Mouse (Mus musculus) heart, embryonic 15.5 days (tissue): ENCODE measurements at regions not wholly inside any gene's neighbourhood (a gene's known extent, or its start where the extent isn't known, plus 50 kb on each side); places are given as distances from the start of the nearest gene placed in this dataset.

Experiments
- ATAC-seq: fragments of 200-750 bp; cut with Nextera tagmentation; replicated peaks from 2 replicates; pipeline ENCODE4 v1.8.0; 2017; ENCODE audit warnings: low read depth, moderate TSS enrichment; ENCODE audit not compliant: insufficient number of reproducible peaks, insufficient read depth, low FRiP score
- H3K27ac ChIP-seq: fragments of 300-500 bp; sonication (generic); 2 replicates; pipeline ENCODE4 v1.5.1; 2015; ENCODE audit warnings: mild to moderate bottlenecking, inconsistent platforms
- H3K27me3 ChIP-seq: fragments of 300-500 bp; sonication (generic); 2 replicates; pipeline ENCODE4 v1.6.1; 2015; ENCODE audit warnings: inconsistent platforms
- H3K36me3 ChIP-seq: fragments of 300-500 bp; sonication (generic); 2 replicates; pipeline ENCODE4 v1.6.1; 2015; ENCODE audit warnings: mild to moderate bottlenecking, inconsistent platforms
- H3K4me1 ChIP-seq: fragments of 300-500 bp; sonication (generic); replicated peaks from 2 replicates; pipeline ENCODE4 v1.6.1; 2015; ENCODE audit warnings: inconsistent platforms
- H3K4me2 ChIP-seq: fragments of 300-500 bp; sonication (generic); 2 replicates; pipeline ENCODE4 v1.6.1; 2015; ENCODE audit warnings: inconsistent platforms, mild to moderate bottlenecking, moderate library complexity
- H3K4me3 ChIP-seq: fragments of 300-500 bp; sonication (generic); 2 replicates; pipeline ENCODE4 v1.5.1; 2015; ENCODE audit warnings: mild to moderate bottlenecking, inconsistent platforms
- H3K9ac ChIP-seq: fragments of 300-500 bp; sonication (generic); 2 replicates; pipeline ENCODE4 v1.6.1; 2015; ENCODE audit warnings: mild to moderate bottlenecking, inconsistent platforms
- H3K9me3 ChIP-seq: fragments of 300-500 bp; sonication (generic); replicated peaks from 2 replicates; pipeline ENCODE4 v1.6.1; 2016; ENCODE audit warnings: inconsistent platforms
- WGBS: fragments of 180-500 bp; shearing (Covaris S2); methylation state at CpG from one replicate; pipeline ENCODE4 v1.1.7; 2015; ENCODE audit warnings: mixed read lengths; 5-methylcytosine and 5-hydroxymethylcytosine counted together

GRCm38 (mm10) chr17:94424811-94425210 lies 325.0 kb downstream of the Mettl4 start:
- Histone ChIP-seq H3K9ac (no peak overlapping the region), H3K27ac (no peak overlapping the region), H3K27me3 (no peaks in the 10 kb centered on the region), H3K9me3 (no peaks in the 10 kb centered on the region), H3K4me2 (no peak overlapping the region), H3K4me3 (no peak overlapping the region), H3K4me1 (no peaks in the 10 kb centered on the region), H3K36me3 (no peaks in the 10 kb centered on the region)
- no peak for ATAC-seq
- 48% methylated on average over 2 of the region's 2 CpGs for WGBS

- H3K36me3 ChIP-seq = no peaks in the 10 kb centered on the region
- WGBS = 84% methylated on average over 2 of the region's 2 CpGs
- H3K4me3 ChIP-seq = no peak overlapping the region
- no peaks in the 10 kb centered on the region for H3K9me3 ChIP-seq
- no peak overlapping the region for H3K4me2 ChIP-seq
- H3K27me3 ChIP-seq = no peaks in the 10 kb centered on the region
- ATAC-seq = no peak
- H3K4me1 ChIP-seq = no peaks in the 10 kb centered on the region
- H3K27ac ChIP-seq = no peak overlapping the region
- H3K9ac ChIP-seq = no peak overlapping the region
Observed at GRCm38 (mm10) chr17:94382993-94383392, 366.8 kb downstream of the Mettl4 start.

DNA sequence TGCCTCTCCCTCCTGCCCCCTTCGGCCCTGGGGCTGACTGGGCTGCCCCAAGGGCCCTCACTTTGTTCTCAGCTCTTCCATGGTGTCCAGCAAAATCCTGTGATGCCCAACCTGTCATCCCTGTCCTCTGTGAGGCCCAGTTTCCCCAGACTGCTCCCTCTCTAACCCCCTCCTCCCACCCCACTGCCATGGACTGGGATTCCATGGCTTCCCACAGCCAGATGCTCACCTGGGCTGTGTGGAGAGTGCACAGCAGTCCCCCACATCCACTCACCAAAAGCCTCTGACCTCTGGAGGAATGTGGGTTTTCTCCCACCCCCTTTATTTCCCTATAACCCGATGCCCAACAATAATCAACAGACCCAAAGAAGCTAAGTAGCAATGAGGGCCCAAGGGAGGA lies 414.1 kb downstream of the Mettl4 start:
- Histone ChIP-seq H3K9ac (no peak overlapping the region), H3K4me2 (no peak overlapping the region), H3K36me3 (no peaks in the 10 kb centered on the region), H3K4me3 (no peak overlapping the region), H3K4me1 (no peaks in the 10 kb centered on the region), H3K27me3 (no peaks in the 10 kb centered on the region), H3K27ac (no peak overlapping the region), H3K9me3 (no peaks in the 10 kb centered on the region)
- WGBS = 63% methylated on average over 2 of the region's 2 CpGs
- no peak for ATAC-seq

GRCm38 (mm10) chr17:94326179-94326578 lies 423.6 kb downstream of the Mettl4 start:
- H3K27me3 ChIP-seq = no peaks in the 10 kb centered on the region
- H3K36me3 ChIP-seq = no peaks in the 10 kb centered on the region
- H3K4me1 ChIP-seq = no peaks in the 10 kb centered on the region
- H3K9ac ChIP-seq = no peak overlapping the region
- no peak overlapping the region for H3K4me3 ChIP-seq
- no peaks in the 10 kb centered on the region for H3K9me3 ChIP-seq
- WGBS = 61% methylated on average over 2 of the region's 2 CpGs
- no peak overlapping the region for H3K4me2 ChIP-seq
- no peak overlapping the region for H3K27ac ChIP-seq
- ATAC-seq = no peak

GRCm38 (mm10) chr17:94291221-94291620 lies 458.6 kb downstream of the Mettl4 start:
- Histone ChIP-seq H3K4me2 (no peak overlapping the region), H3K27me3 (no peaks in the 10 kb centered on the region), H3K4me1 (no peaks in the 10 kb centered on the region), H3K36me3 (no peaks in the 10 kb centered on the region), H3K9me3 (no peaks in the 10 kb centered on the region), H3K27ac (no peak overlapping the region), H3K9ac (no peak overlapping the region), H3K4me3 (no peak overlapping the region)
- 91% methylated on average over 3 of the region's 3 CpGs for WGBS
- no peak for ATAC-seq

DNA sequence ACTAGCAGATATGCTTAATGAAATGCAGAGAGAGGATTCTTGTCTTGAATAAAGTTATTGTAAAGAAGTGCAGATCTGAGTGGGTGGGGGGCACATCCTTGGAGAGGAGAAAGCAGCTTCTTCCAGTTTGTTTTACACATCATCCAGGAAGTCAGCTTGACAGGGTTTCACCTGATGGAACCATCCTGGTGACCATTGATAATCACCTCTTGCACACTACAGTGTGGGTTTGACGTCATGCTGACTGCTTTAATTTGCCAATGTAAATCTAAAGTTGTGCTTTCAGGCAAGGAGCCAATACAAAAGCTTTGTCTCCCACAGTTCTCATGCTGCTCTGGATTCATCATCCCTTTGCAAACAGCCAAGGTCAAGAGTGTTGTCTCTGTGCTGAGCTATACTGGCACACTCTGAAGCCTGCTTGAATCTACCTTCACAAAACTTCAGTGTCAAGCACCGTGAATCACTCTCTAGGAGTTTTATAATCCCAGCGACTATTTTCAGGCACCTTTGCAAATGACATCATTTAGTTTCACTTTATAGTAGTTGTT lies 462.1 kb downstream of the Mettl4 start:
- ATAC-seq = peak; percentile 53; the same call in 1 of the 2 replicates
- 45% methylated on average over 3 of the region's 3 CpGs for WGBS
- H3K36me3 ChIP-seq = no peaks in the 10 kb centered on the region
- no peak overlapping the region for H3K4me2 ChIP-seq
- no peak overlapping the region for H3K4me3 ChIP-seq
- H3K9me3 ChIP-seq = no peaks in the 10 kb centered on the region
- no peak overlapping the region for H3K9ac ChIP-seq
- no peaks in the 10 kb centered on the region for H3K27me3 ChIP-seq
- H3K4me1 ChIP-seq = no peaks in the 10 kb centered on the region
- H3K27ac ChIP-seq = no peak overlapping the region

GRCm38 (mm10) chr17:94276851-94277250 lies 473.0 kb downstream of the Mettl4 start:
- H3K36me3 ChIP-seq = no peaks in the 10 kb centered on the region
- ATAC-seq = no peak
- H3K4me3 ChIP-seq = no peak overlapping the region
- no peak overlapping the region for H3K9ac ChIP-seq
- H3K4me2 ChIP-seq = no peak overlapping the region
- H3K27ac ChIP-seq = no peak overlapping the region
- no peaks in the 10 kb centered on the region for H3K4me1 ChIP-seq
- H3K9me3 ChIP-seq = no peaks in the 10 kb centered on the region
- no peaks in the 10 kb centered on the region for H3K27me3 ChIP-seq

DNA sequence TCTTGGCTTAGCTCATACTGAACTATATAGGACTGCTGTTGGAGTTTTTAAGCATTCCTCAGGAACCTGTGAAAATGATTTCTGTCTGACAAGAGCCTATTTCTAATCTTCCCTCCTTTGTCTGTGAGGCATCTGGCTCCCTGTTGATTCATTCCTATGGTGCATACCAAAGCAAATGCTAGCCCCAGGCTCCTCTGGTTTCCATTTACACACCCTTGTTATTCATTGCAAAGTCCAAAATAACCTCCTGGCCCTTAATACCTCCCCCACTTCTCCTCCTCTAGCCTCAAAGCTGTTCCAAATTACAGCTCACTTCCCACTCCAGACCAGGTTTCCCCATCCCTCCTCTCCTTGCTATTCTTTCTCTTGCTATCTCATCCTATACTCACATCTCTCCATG lies 480.1 kb downstream of the Mettl4 start:
- H3K4me3 ChIP-seq = no peak overlapping the region
- H3K4me2 ChIP-seq = no peak overlapping the region
- no peaks in the 10 kb centered on the region for H3K9me3 ChIP-seq
- H3K36me3 ChIP-seq = no peaks in the 10 kb centered on the region
- no peak overlapping the region for H3K9ac ChIP-seq
- no peak for ATAC-seq
- H3K27ac ChIP-seq = no peak overlapping the region
- H3K4me1 ChIP-seq = no peaks in the 10 kb centered on the region
- H3K27me3 ChIP-seq = no peaks in the 10 kb centered on the region

- Histone ChIP-seq H3K9ac (no peak overlapping the region), H3K27ac (no peak overlapping the region), H3K36me3 (no peaks in the 10 kb centered on the region), H3K4me3 (no peak overlapping the region), H3K27me3 (no peaks in the 10 kb centered on the region), H3K9me3 (no peaks in the 10 kb centered on the region), H3K4me2 (no peak overlapping the region), H3K4me1 (no peaks in the 10 kb centered on the region)
- ATAC-seq = no peak
Observed at GRCm38 (mm10) chr17:94255666-94256065, 494.2 kb downstream of the Mettl4 start.

DNA sequence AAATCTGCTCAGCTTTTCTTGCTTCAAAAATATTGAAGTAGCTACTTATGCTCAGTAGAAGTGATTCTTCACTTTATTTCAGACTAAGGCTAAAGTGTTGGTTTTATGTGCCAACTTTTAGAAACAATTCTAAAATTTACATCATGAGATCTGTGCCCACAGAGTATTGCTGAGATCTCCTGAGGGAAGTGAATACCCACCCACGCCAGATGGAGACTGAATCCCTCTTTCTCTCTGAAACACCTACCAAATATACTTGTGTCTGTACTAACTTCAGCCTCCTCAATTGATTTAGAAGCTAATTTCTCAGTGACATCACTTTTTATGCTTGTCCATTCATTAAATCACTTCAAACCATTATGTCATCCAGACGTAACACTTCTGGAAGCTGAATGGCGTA lies 495.0 kb downstream of the Mettl4 start:
- Histone ChIP-seq H3K36me3 (no peaks in the 10 kb centered on the region), H3K9ac (no peak overlapping the region), H3K27me3 (no peaks in the 10 kb centered on the region), H3K9me3 (no peaks in the 10 kb centered on the region), H3K4me2 (no peak overlapping the region), H3K4me3 (no peak overlapping the region), H3K27ac (no peak overlapping the region), H3K4me1 (no peaks in the 10 kb centered on the region)
- no peak for ATAC-seq
- WGBS = 81% methylated on average over 3 of the region's 3 CpGs

DNA sequence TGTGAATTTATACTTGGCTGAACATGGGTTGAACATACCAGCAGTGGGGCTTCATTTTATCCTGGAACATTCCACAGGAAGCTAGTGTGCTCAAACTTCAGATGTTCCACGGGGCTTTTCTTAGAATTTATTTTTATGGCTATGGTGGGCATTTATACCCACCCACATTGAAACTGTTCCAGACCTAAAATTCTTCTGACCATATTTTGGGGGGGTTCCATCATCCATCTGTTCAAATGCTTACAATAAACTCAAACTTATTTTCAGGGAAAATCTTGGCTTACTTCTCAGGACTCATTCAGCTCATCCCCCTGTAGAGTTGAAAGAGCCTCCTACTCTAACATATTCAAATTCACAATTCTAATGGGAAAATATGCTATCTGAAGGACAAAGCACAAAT lies 506.0 kb downstream of the Mettl4 start:
- Histone ChIP-seq H3K4me3 (no peak overlapping the region), H3K36me3 (no peaks in the 10 kb centered on the region), H3K4me1 (no peaks in the 10 kb centered on the region), H3K9ac (no peak overlapping the region), H3K27ac (no peak overlapping the region), H3K27me3 (no peaks in the 10 kb centered on the region), H3K9me3 (no peaks in the 10 kb centered on the region), H3K4me2 (no peak overlapping the region)
- 59% methylated on average over 1 of the region's 1 CpGs for WGBS
- no peak for ATAC-seq

GRCm38 (mm10) chr17:94226136-94226535 lies 523.7 kb downstream of the Mettl4 start:
- Histone ChIP-seq H3K4me1 (no peaks in the 10 kb centered on the region), H3K9ac (no peak overlapping the region), H3K4me2 (no peak overlapping the region), H3K27me3 (no peaks in the 10 kb centered on the region), H3K9me3 (no peaks in the 10 kb centered on the region), H3K4me3 (no peak overlapping the region), H3K36me3 (no peaks in the 10 kb centered on the region), H3K27ac (no peak overlapping the region)
- 68% methylated on average over 3 of the region's 3 CpGs for WGBS
- ATAC-seq = no peak
